Mouse (Mus musculus): ENCODE measurements at regions not wholly inside any gene's neighbourhood (a gene's known extent, or its start where the extent isn't known, plus 50 kb on each side); places are given as distances from the start of the nearest gene placed in this dataset.
A peak's percentile ranks its signal among the peaks of the same experiment; 100 is the strongest.

DNA sequence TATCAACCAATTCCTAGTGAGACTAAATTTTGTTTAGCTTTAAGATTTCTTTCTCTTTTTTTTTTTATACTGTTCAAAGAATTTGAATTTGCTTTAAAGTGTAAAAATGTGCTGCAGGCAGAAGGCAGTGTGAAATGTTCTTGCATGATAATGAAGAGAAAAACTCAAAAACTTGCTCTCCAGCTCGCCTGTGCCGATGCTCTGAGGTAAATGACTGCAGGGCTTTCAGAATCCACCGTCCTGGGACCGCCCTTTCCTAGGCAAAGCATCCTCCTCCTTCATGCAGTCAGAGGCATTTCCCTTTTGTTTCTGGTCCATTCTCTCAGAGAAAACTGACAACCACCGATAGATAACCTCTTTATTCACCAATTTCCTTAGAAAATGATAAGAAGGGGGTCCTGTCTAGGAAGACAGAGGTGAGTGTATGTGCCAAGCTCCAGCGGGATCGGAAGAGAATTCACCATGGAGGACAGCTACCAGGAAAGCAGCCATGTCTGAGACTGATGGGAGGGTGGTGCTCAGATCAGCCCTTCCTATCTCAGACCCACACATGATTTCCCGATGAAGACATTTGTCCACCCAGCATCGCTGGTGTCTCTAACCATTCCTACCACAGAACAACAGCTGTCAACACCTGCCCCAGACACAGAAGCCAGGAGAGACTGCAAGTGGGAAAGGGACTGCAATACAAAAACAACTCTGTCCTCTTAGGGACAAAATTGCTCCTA lies 91.5 kb downstream of the 1700020N01Rik start:
- Histone ChIP-seq H3K4me1 (ENCODE audit: control insufficient read depth in 1 of 2, insufficient read depth in 2 of 2) (peaks cover 11 to 31% of the 10 kb centered on the region in 2 experiments), H3K9ac (ENCODE audit: insufficient read depth, low read depth) (peak overlapping the region; percentile 4; the same call in 1 of the 2 replicates), H3K4me3 (replicated peaks in 1 of 3; ENCODE audit: low read depth in 2 of 3, low read length in 2 of 3, poor library complexity in 1 of 3) (peak overlapping the region in 1 of 3 experiments; percentile 2), H3K79me2 (replicated peaks; ENCODE audit: control insufficient read depth, extremely low read depth, insufficient read depth, poor library complexity, severe bottlenecking) (no peaks in the 10 kb centered on the region), H3K4me2 (ENCODE audit: insufficient read depth, low read depth, poor library complexity, severe bottlenecking) (peak overlapping the region; percentile 74), H3K36me3 (replicated peaks in 1 of 2; ENCODE audit: control insufficient read depth in 1 of 2, insufficient read depth in 1 of 2, low read length in 1 of 2) (no peaks in the 10 kb centered on the region), H3K9me3 (replicated peaks; ENCODE audit: low read length) (no peaks in the 10 kb centered on the region), H3K27ac (ENCODE audit: insufficient read depth, low read depth) (peak overlapping the region; percentile 73), H3K27me3 (replicated peaks) (no peaks in the 10 kb centered on the region)
- in situ Hi-C loops (cut with MboI; ENCODE audit: low pct_ligation_motif_present, low pct_unique_long_range_greater_than_20kb, low sequenced_read_pairs) = no loop called here
- dilution Hi-C loops (cut with MboI; ENCODE audit: extremely low pct_ligation_motif_present, extremely low pct_unique_long_range_greater_than_20kb, low sequenced_read_pairs) = no loop called here
- TF ChIP-seq HCFC1 (IDR thresholded peaks at IDR 0.05; ENCODE audit: low read depth, low read length) (no peak), CHD1 (IDR thresholded peaks at IDR 0.05; ENCODE audit: low read depth, low read length) (no peak), MAX (IDR thresholded peaks at IDR 0.05; ENCODE audit: low read length) (no peak), MEF2A (IDR thresholded peaks at IDR 0.05; ENCODE audit: borderline replicate concordance, low read depth, low read length) (no peak), NRF1 (IDR thresholded peaks at IDR 0.05; ENCODE audit: low read depth, low read length) (no peak), PAX5 (IDR thresholded peaks at IDR 0.05; ENCODE audit: low read length) (no peak), UBTF (IDR thresholded peaks at IDR 0.05; ENCODE audit: low read depth, low read length) (no peak)
- peak; percentile 15 for DNase-seq (ENCODE audit: extremely low read depth)

DNA sequence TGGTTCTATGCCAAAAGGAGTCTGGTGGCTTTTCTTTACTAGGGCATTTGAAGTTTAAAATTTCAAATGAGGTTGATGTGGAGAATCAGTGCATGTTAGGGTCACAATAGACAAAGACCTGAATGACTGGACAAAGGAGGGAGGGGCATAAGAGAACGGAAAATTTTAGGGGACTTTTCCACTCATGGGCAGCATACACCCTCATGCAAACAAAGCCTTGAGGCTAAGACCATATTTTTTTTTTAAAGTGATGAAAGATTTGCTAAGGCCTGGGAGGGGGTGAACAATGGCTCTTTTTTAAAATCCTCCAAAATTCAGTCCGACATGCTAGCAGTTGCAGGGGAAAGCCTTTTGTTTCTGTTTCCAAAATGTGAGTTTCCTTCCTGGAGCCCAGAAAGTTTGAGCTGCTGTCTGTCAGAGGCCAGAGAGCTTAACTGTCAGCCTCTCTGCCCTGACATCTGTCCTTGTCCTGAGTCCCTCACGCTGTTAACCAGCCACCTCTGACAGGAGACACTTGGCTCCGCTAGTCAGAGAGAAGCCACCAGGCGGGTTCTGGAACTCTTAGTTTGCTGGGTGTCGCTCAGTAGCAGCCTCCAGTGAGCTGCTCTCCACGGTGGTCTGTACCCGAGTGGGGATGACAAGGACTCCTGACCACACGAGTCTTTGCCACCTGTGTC lies 92.3 kb downstream of the 1700020N01Rik start:
- no peak overlapping the region for H3K4me3 ChIP-seq (replicated peaks in 1 of 3; ENCODE audit: low read depth in 2 of 3, low read length in 2 of 3, poor library complexity in 1 of 3)
- dilution Hi-C loops (cut with MboI; ENCODE audit: extremely low pct_ligation_motif_present, extremely low pct_unique_long_range_greater_than_20kb, low sequenced_read_pairs) = no loop called here
- H3K79me2 ChIP-seq (replicated peaks; ENCODE audit: control insufficient read depth, extremely low read depth, insufficient read depth, poor library complexity, severe bottlenecking) = no peaks in the 10 kb centered on the region
- H3K27me3 ChIP-seq (replicated peaks) = no peaks in the 10 kb centered on the region
- H3K36me3 ChIP-seq (replicated peaks in 1 of 2; ENCODE audit: control insufficient read depth in 1 of 2, insufficient read depth in 1 of 2, low read length in 1 of 2) = no peaks in the 10 kb centered on the region
- peaks cover 11 to 35% of the 10 kb centered on the region in 2 experiments for H3K4me1 ChIP-seq (ENCODE audit: control insufficient read depth in 1 of 2, insufficient read depth in 2 of 2)
- in situ Hi-C loops (cut with MboI; ENCODE audit: low pct_ligation_motif_present, low pct_unique_long_range_greater_than_20kb, low sequenced_read_pairs) = no loop called here
- peak overlapping the region; percentile 12; the same call in 1 of the 2 replicates for H3K9ac ChIP-seq (ENCODE audit: insufficient read depth, low read depth)
- H3K4me2 ChIP-seq (ENCODE audit: insufficient read depth, low read depth, poor library complexity, severe bottlenecking) = peak overlapping the region; percentile 74
- no peaks in the 10 kb centered on the region for H3K9me3 ChIP-seq (replicated peaks; ENCODE audit: low read length)
- H3K27ac ChIP-seq (ENCODE audit: insufficient read depth, low read depth) = peak overlapping the region; percentile 73
- peak; percentile 44 for DNase-seq (ENCODE audit: extremely low read depth)
- TF ChIP-seq SMC3 (IDR thresholded peaks at IDR 0.05; ENCODE audit: low read depth, low read length) = peak; percentile 32; the same call in 1 of the 2 replicates
- TF ChIP-seq USF1 (IDR thresholded peaks at IDR 0.05; ENCODE audit: low read depth, low read length) = no peak
- TF ChIP-seq MEF2A (IDR thresholded peaks at IDR 0.05; ENCODE audit: borderline replicate concordance, low read depth, low read length) = 0 out of 2 replicates have a peak, but pooled peaks have one; percentile 40
- peak; percentile 63 for TF ChIP-seq MXI1 (IDR thresholded peaks at IDR 0.05; ENCODE audit: low read depth, low read length)
- TF ChIP-seq GABPA (IDR thresholded peaks at IDR 0.05; ENCODE audit: insufficient replicate concordance, low read depth, low read length) = no peak
- TF ChIP-seq RCOR1 (conservative IDR thresholded peaks at IDR 0.05; ENCODE audit: low read depth, low read length) = no peak
- TF ChIP-seq NELFE (IDR thresholded peaks at IDR 0.05; ENCODE audit: low read depth, low read length) = no peak
- no peak for TF ChIP-seq MAFK (IDR thresholded peaks at IDR 0.05; ENCODE audit: insufficient replicate concordance, low read length)
- no peak for TF ChIP-seq KAT2A (IDR thresholded peaks at IDR 0.05; ENCODE audit: insufficient replicate concordance, low read length)
- peak; percentile 9; the same call in 1 of the 2 replicates for TF ChIP-seq JUN (IDR thresholded peaks at IDR 0.05; ENCODE audit: insufficient read depth, low read depth, low read length)
- no peak for TF ChIP-seq ELF1 (IDR thresholded peaks at IDR 0.05; ENCODE audit: low read depth, low read length)
- TF ChIP-seq IRF4 (IDR thresholded peaks at IDR 0.05; ENCODE audit: low read depth, low read length) = no peak
- TF ChIP-seq USF2 (conservative IDR thresholded peaks at IDR 0.05; ENCODE audit: low read depth, low read length) = no peak
- no peak for TF ChIP-seq ZKSCAN1 (IDR thresholded peaks at IDR 0.05; ENCODE audit: borderline replicate concordance, low read depth, low read length)
- no peak for TF ChIP-seq POLR2AphosphoS2 (IDR thresholded peaks at IDR 0.05; ENCODE audit: low read depth, low read length)
- no peak for TF ChIP-seq PAX5 (IDR thresholded peaks at IDR 0.05; ENCODE audit: low read length)
- TF ChIP-seq SIN3A (IDR thresholded peaks at IDR 0.05; ENCODE audit: low read length) = peak; percentile 51; the same call in 1 of the 2 replicates
- TF ChIP-seq MAX (IDR thresholded peaks at IDR 0.05; ENCODE audit: low read length) = no peak
- TF ChIP-seq TCF12 (IDR thresholded peaks at IDR 0.05; ENCODE audit: low read depth, low read length) = no peak; the same call in 1 of the 2 replicates
- 0 out of 2 replicates have a peak, but pooled peaks have one; percentile 35 for TF ChIP-seq ETS1 (conservative IDR thresholded peaks at IDR 0.05; ENCODE audit: low read depth, low read length)
- peak; percentile 89 for TF ChIP-seq MAZ (IDR thresholded peaks at IDR 0.05; ENCODE audit: low read depth, low read length)
- TF ChIP-seq UBTF (IDR thresholded peaks at IDR 0.05; ENCODE audit: low read depth, low read length) = no peak
- TF ChIP-seq EP300 (IDR thresholded peaks at IDR 0.05; ENCODE audit: low read length) = peak; percentile 80
- TF ChIP-seq CHD1 (IDR thresholded peaks at IDR 0.05; ENCODE audit: low read depth, low read length) = no peak
- TF ChIP-seq TBP (conservative IDR thresholded peaks at IDR 0.05; ENCODE audit: low read depth, low read length) = no peak
- peak; percentile 59; the same call in 1 of the 2 replicates for TF ChIP-seq MYC (IDR thresholded peaks at IDR 0.05; ENCODE audit: low read depth, low read length)

Data from CH12.LX (cell line).